8 mouse cellular contexts compared by ENCODE assay signal in genomic region chr13:12461730-12462119, GRCm38 (mm10). TPM values are rescaled to one million over a fixed set of nuclear protein-coding genes. Genes with fewer than 3 reads are reported as not detected.
DNase-seq lines count a peak whose midpoint lies in the region; ATAC-seq lines count a peak whose summit lies in the region.

No protein-coding gene starts in this region.

- H3K9me3 ChIP-seq in heart, embryonic 16.5 days (replicated peaks; ENCODE audit: control insufficient read depth, low read length), result no peaks in the 10 kb centered on the region
- H3K9me3 ChIP-seq in forebrain, embryonic 13.5 days (replicated peaks), result no peaks in the 10 kb centered on the region
- H3K9me3 ChIP-seq in liver, embryonic 15.5 days (replicated peaks), result no peaks in the 10 kb centered on the region

- DNase-seq in heart, adult 8-10 months (ENCODE audit: low spot score), result no peak
- DNase-seq in NIH3T3 (ENCODE audit: low read depth), result peak; percentile 46
- DNase-seq in thymus, postnatal 4 days, result no peak
- no peak for DNase-seq in lung, postnatal 36 days
- no peak for DNase-seq in cerebellum, adult 8-10 months

- peak overlapping the region; percentile 92 for H3K9ac ChIP-seq in heart, embryonic 16.5 days (ENCODE audit: low read length)
- peak overlapping the region; percentile 73 for H3K9ac ChIP-seq in forebrain, embryonic 13.5 days
- H3K9ac ChIP-seq in liver, embryonic 15.5 days, result peak overlapping the region; percentile 86

- ATAC-seq in heart, embryonic 16.5 days (replicated peaks; ENCODE audit: extremely low read depth, insufficient read depth, low FRiP score), result peak; percentile 10
- peak; percentile 52 for ATAC-seq in forebrain, embryonic 13.5 days
- ATAC-seq in liver, embryonic 15.5 days (ENCODE audit: insufficient read depth), result 0 out of 2 replicates have a peak, but pooled peaks have one; percentile 0

- H3K4me3 ChIP-seq in heart, embryonic 16.5 days (ENCODE audit: low read length), result peak overlapping the region; percentile 91
- peak overlapping the region; percentile 66 for H3K4me3 ChIP-seq in forebrain, embryonic 13.5 days
- peak overlapping the region; percentile 88 for H3K4me3 ChIP-seq in liver, embryonic 15.5 days (replicated peaks)

- no peaks in the 10 kb centered on the region for H3K27me3 ChIP-seq in heart, embryonic 16.5 days (ENCODE audit: control insufficient read depth, insufficient read depth, low read length)
- H3K27me3 ChIP-seq in forebrain, embryonic 13.5 days, result no peaks in the 10 kb centered on the region
- H3K27me3 ChIP-seq in liver, embryonic 15.5 days, result no peaks in the 10 kb centered on the region

- H3K36me3 ChIP-seq in heart, embryonic 16.5 days (ENCODE audit: control insufficient read depth, insufficient read depth), result no peaks in the 10 kb centered on the region; the same call in 1 of the 2 replicates
- H3K36me3 ChIP-seq in forebrain, embryonic 13.5 days (ENCODE audit: poor library complexity, severe bottlenecking), result no peaks in the 10 kb centered on the region
- 0 out of 2 replicates have a peak, but pooled peaks cover 12% of the 10 kb centered on the region for H3K36me3 ChIP-seq in liver, embryonic 15.5 days (replicated peaks)

- H3K4me2 ChIP-seq in heart, embryonic 16.5 days (ENCODE audit: low read depth, low read length), result peak overlapping the region; percentile 95
- peak overlapping the region; percentile 81 for H3K4me2 ChIP-seq in forebrain, embryonic 13.5 days
- peak overlapping the region; percentile 87 for H3K4me2 ChIP-seq in liver, embryonic 15.5 days

- 4% methylated on average over 7 of the region's 7 CpGs for WGBS in heart, embryonic 16.5 days
- 5% methylated on average over 7 of the region's 7 CpGs for WGBS in forebrain, embryonic 13.5 days
- WGBS in liver, embryonic 15.5 days (ENCODE audit: insufficient replicate concordance), result 6% methylated on average over 7 of the region's 7 CpGs

- H3K4me1 ChIP-seq in heart, embryonic 16.5 days (ENCODE audit: control insufficient read depth, insufficient read depth, low read length), result peaks cover 9% of the 10 kb centered on the region
- peaks cover 13% of the 10 kb centered on the region for H3K4me1 ChIP-seq in forebrain, embryonic 13.5 days
- H3K4me1 ChIP-seq in liver, embryonic 15.5 days (replicated peaks), result peaks cover 27% of the 10 kb centered on the region

- H3K27ac ChIP-seq in heart, embryonic 16.5 days (ENCODE audit: low read length), result peak overlapping the region; percentile 84
- no peak overlapping the region for H3K27ac ChIP-seq in forebrain, embryonic 13.5 days
- H3K27ac ChIP-seq in liver, embryonic 15.5 days (replicated peaks), result peak overlapping the region; percentile 83; the same call in 1 of the 2 replicates

RNA-seq across cellular contexts. Expression of gene Lgals8, which starts 3.0 kb away (rescaled TPM):
- polyA plus RNA-seq in heart, embryonic 16.5 days (2015; fragmentation: Nextera tagmentation; extraction: Ambion mirVana), result 17.9 and 19.8 TPM in 2 replicates
- 10 to 100 TPM; 34.5 to 41.1 (median 39.5) TPM for total RNA-seq in heart, adult 8-10 months (2022)
- polyA plus RNA-seq in forebrain, embryonic 13.5 days (2015; fragmentation: Nextera tagmentation; extraction: Ambion mirVana), result 8.0 and 10.6 TPM in 2 replicates
- polyA plus RNA-seq in liver, embryonic 15.5 days (2015; fragmentation: Nextera tagmentation; extraction: Ambion mirVana), result 12.7 and 13.7 TPM in 2 replicates

RNA-seq across cellular contexts. Expression of gene Edaradd, which starts 58.5 kb away (rescaled TPM):
- 0.90 and 2.2 TPM in 2 replicates for polyA plus RNA-seq in heart, embryonic 16.5 days (2015; fragmentation: Nextera tagmentation; extraction: Ambion mirVana)
- total RNA-seq in heart, adult 8-10 months (2022), result under 1 TPM in 1 of 4 experiments, not detected in 3; 0.16 TPM
- 1.0 and 1.3 TPM in 2 replicates for polyA plus RNA-seq in forebrain, embryonic 13.5 days (2015; fragmentation: Nextera tagmentation; extraction: Ambion mirVana)
- polyA plus RNA-seq in liver, embryonic 15.5 days (2015; fragmentation: Nextera tagmentation; extraction: Ambion mirVana), result 0.13 and 0.15 TPM in 2 replicates

Comparison
In these comparisons a context has a peak if more than half of its experiments do, and no peak if none do; other contexts are left out.
1. ATAC-seq: peak in every context shown above with its lines; median percentile 52 in forebrain, embryonic 13.5 days; 10 in heart, embryonic 16.5 days; 0 in liver, embryonic 15.5 days.